Mouse (Mus musculus) myocyte (in vitro differentiated cells): ENCODE data around the gene Usp30.

ENCODE experiments used
- MAX ChIP-seq: IDR thresholded peaks from one replicate; pipeline ENCODE4 v1.6.1; 2011; ENCODE audit warnings: low read depth, mild to moderate bottlenecking, control low read depth
- POLR2A ChIP-seq: IDR thresholded peaks from one replicate; pipeline ENCODE4 v1.6.1; 2011; ENCODE audit warnings: low read depth, mild to moderate bottlenecking, control low read depth, moderate library complexity; ENCODE audit not compliant: insufficient read length
- POLR2AphosphoS2 ChIP-seq: IDR thresholded peaks from one replicate; pipeline ENCODE4 v1.6.1; 2011; ENCODE audit warnings: low read depth, control low read depth; ENCODE audit not compliant: insufficient read length
- SRF ChIP-seq: IDR thresholded peaks from one replicate; pipeline ENCODE4 v1.6.1; 2011; ENCODE audit warnings: low read depth; ENCODE audit not compliant: control insufficient read depth, insufficient read length
- TCF12 ChIP-seq: IDR thresholded peaks from one replicate; pipeline ENCODE4 v1.6.1; 2011; ENCODE audit warnings: mild to moderate bottlenecking, control low read depth; ENCODE audit not compliant: poor library complexity, insufficient read depth, severe bottlenecking
- USF1 ChIP-seq: IDR thresholded peaks from one replicate; pipeline ENCODE4 v1.6.1; 2011; ENCODE audit warnings: low read depth, mild to moderate bottlenecking, control low read depth, moderate library complexity

DNA sequence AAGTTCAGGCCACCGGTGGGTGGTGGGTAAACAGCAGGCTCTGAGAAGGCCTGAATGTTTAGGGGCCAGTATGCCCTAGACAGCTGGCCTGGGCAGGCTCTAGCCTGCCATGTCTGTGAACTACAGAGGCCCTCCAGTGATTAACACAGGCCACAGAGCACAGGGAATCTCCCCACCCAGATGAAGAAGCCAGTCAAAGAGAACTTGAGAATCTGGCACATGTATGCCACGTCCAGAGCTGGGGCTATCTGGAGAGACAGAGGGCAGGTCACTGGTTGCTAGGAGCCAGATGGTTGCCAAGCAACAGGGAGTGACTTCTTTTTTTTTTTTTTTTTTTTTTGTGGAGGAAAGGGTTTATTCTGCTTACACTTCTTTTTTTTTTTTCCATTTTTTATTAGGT, 7.0 kb downstream of the Usp30 start:
- TF ChIP-seq TCF12 (no peak), POLR2AphosphoS2 (no peak), POLR2A (no peak), USF1 (no peak), MAX (no peak), SRF (no peak)
